Mouse (Mus musculus) olfactory bulb, adult 2 months (tissue): ENCODE measurements around the gene Slc7a6. TPM values are rescaled to one million over a fixed set of nuclear protein-coding genes. Genes with fewer than 3 reads are reported as not detected.

Experiments
- H3K27ac ChIP-seq: fragments of 200-500 bp; 2 replicates; pipeline ENCODE4 v1.5.1; 2012; ENCODE audit warnings: low read depth, low read length; ENCODE audit not compliant: insufficient read depth
- H3K4me1 ChIP-seq: fragments of 200-500 bp; 2 replicates; pipeline ENCODE4 v1.6.1; 2012; ENCODE audit warnings: low read length; ENCODE audit not compliant: control insufficient read depth, insufficient read depth
- H3K4me3 ChIP-seq: fragments of 200-500 bp; 2 replicates; pipeline ENCODE4 v1.5.1; 2012; ENCODE audit warnings: mild to moderate bottlenecking, low read depth, low read length, moderate library complexity; ENCODE audit not compliant: insufficient read depth
- CTCF ChIP-seq: fragments of 200-500 bp; IDR thresholded peaks from 2 replicates; pipeline ENCODE4 v1.5.1; 2012; ENCODE audit warnings: low read depth, mild to moderate bottlenecking, low read length, moderate library complexity; ENCODE audit not compliant: insufficient read depth
- POLR2A ChIP-seq: fragments of 200-500 bp; IDR thresholded peaks from 2 replicates; pipeline ENCODE4 v1.6.1; 2012; ENCODE audit warnings: mild to moderate bottlenecking, low read depth, low read length, moderate library complexity; ENCODE audit not compliant: insufficient read depth
- WGBS: fragments of 180-500 bp; shearing (Covaris S2); methylation state at CpG from one replicate; pipeline ENCODE4 v1.1.7; 2018; 5-methylcytosine and 5-hydroxymethylcytosine counted together
- polyA plus RNA-seq: library from polyadenylated mRNA; stranded (reverse); fragments of >200 nt; gene quantifications from 2 replicates; pipeline ENCODE4 v1.2.4, GENCODE M21; 2012; ENCODE audit warnings: low replicate concordance; ENCODE audit not compliant: missing spikeins, insufficient read depth, insufficient read length

Slc7a6 gene
- polyA plus RNA-seq: not detected in 2 replicates

GRCm38 (mm10) chr8:106168356-106169016 lies at the start of gene Slc7a6:
Slc7a6 (plus strand) TSS chr8:106168857.
- TF ChIP-seq POLR2A (peak; percentile 89), CTCF (no peak)
- WGBS: under 1% methylated on average over 59 of the region's 59 CpGs
- peak within 1 kb of the TSS; percentile 88 for H3K4me3 ChIP-seq
- H3K4me1 ChIP-seq: peaks cover 4% of the 10 kb centered on the region; the same call in 1 of the 2 replicates
- peak within 1 kb of the TSS; percentile 76 for H3K27ac ChIP-seq

GRCm38 (mm10) chr8:106123443-106123842 lies 45.2 kb upstream of the Slc7a6 start:
- Histone ChIP-seq H3K4me3 (no peak overlapping the region), H3K4me1 (no peaks in the 10 kb centered on the region), H3K27ac (no peak overlapping the region)
- TF ChIP-seq POLR2A: no peak
- no peak for TF ChIP-seq CTCF
- WGBS: 86% methylated on average over 3 of the region's 3 CpGs

- WGBS: 89% methylated on average over 1 of the region's 1 CpGs
- TF ChIP-seq POLR2A (no peak), CTCF (no peak)
- Histone ChIP-seq H3K4me1 (no peaks in the 10 kb centered on the region), H3K4me3 (no peak overlapping the region), H3K27ac (no peak overlapping the region)
Measured at GRCm38 (mm10) chr8:106126055-106126454, 42.6 kb upstream of the Slc7a6 start.

- TF ChIP-seq POLR2A (no peak), CTCF (no peak)
- no peak overlapping the region for H3K27ac ChIP-seq
- 76% methylated on average over 3 of the region's 3 CpGs for WGBS
Measured at GRCm38 (mm10) chr8:106127054-106127453, 41.6 kb upstream of the Slc7a6 start.

GRCm38 (mm10) chr8:106127882-106128410 lies 40.7 kb upstream of the Slc7a6 start:
- TF ChIP-seq POLR2A (no peak), CTCF (no peak)
- 90% methylated on average over 10 of the region's 10 CpGs for whole genome bisulfite sequencing
- Histone ChIP-seq H3K4me1 (no peaks in the 10 kb centered on the region), H3K4me3 (no peak overlapping the region), H3K27ac (no peak overlapping the region)

More at GRCm38 (mm10) chr8:106127054-106127453, 41.6 kb upstream of the Slc7a6 start:
- Histone ChIP-seq H3K4me3 (no peak overlapping the region), H3K4me1 (no peaks in the 10 kb centered on the region)

- Histone ChIP-seq H3K27ac (no peak overlapping the region), H3K4me3 (no peak overlapping the region), H3K4me1 (no peaks in the 10 kb centered on the region)
- TF ChIP-seq POLR2A: no peak
- TF ChIP-seq CTCF: no peak
Measured at GRCm38 (mm10) chr8:106129232-106129930, 39.3 kb upstream of the Slc7a6 start.

- Histone ChIP-seq H3K4me3 (no peak overlapping the region), H3K27ac (no peak overlapping the region), H3K4me1 (0 out of 2 replicates have a peak, but pooled peaks cover 5% of the 10 kb centered on the region)
- no peak for TF ChIP-seq POLR2A
- TF ChIP-seq CTCF: no peak
- WGBS: 89% methylated on average over 2 of the region's 2 CpGs
Measured at GRCm38 (mm10) chr8:106129997-106130396, 38.7 kb upstream of the Slc7a6 start.

GRCm38 (mm10) chr8:106130505-106130904 lies 38.2 kb upstream of the Slc7a6 start:
- Histone ChIP-seq H3K4me3 (no peak overlapping the region), H3K4me1 (peaks cover 10% of the 10 kb centered on the region), H3K27ac (no peak overlapping the region)
- whole genome bisulfite sequencing: 91% methylated on average over 2 of the region's 2 CpGs
- TF ChIP-seq POLR2A (no peak), CTCF (no peak)

- WGBS: 95% methylated on average over 4 of the region's 4 CpGs
- peaks cover 15% of the 10 kb centered on the region for H3K4me1 ChIP-seq
- no peak overlapping the region for H3K27ac ChIP-seq
- no peak for TF ChIP-seq POLR2A
- no peak for TF ChIP-seq CTCF
- no peak overlapping the region for H3K4me3 ChIP-seq
Measured at GRCm38 (mm10) chr8:106131021-106131420, 37.6 kb upstream of the Slc7a6 start.
